Mouse (Mus musculus) liver, embryonic 14.5 days (tissue): ENCODE measurements around the gene Slc23a4. TPM values are rescaled to one million over a fixed set of nuclear protein-coding genes. Genes with fewer than 3 reads are reported as not detected.

Source experiments
- ATAC-seq: fragments of 200-750 bp; cut with Nextera tagmentation; 2 replicates; pipeline ENCODE4 v1.8.0; 2017; ENCODE audit warnings: moderate number of reproducible peaks, mild to moderate bottlenecking, moderate library complexity; ENCODE audit not compliant: insufficient read depth
- DNase-seq, 3 experiments: peaks; one replicate each; pipeline ENCODE4 v3.0.0-alpha.2; 2012 to 2013; ENCODE audit warnings: low read depth in 3 of 3, low spot score in 3 of 3
- H3K27ac ChIP-seq: fragments of 300-500 bp; sonication (generic); 2 replicates; pipeline ENCODE4 v1.5.1; 2014; ENCODE audit warnings: moderate library complexity, mild to moderate bottlenecking, control low read depth, inconsistent platforms
- H3K27me3 ChIP-seq: fragments of 300-500 bp; sonication (generic); 2 replicates; pipeline ENCODE4 v1.6.1; 2014; ENCODE audit warnings: mild to moderate bottlenecking, low read length, moderate library complexity; ENCODE audit not compliant: control insufficient read depth, insufficient read depth
- H3K36me3 ChIP-seq: fragments of 300-500 bp; sonication (generic); replicated peaks from 2 replicates; pipeline ENCODE4 v1.6.1; 2014; ENCODE audit warnings: low read depth; ENCODE audit not compliant: control insufficient read depth, insufficient read depth
- H3K4me1 ChIP-seq, 2 experiments: fragments of 200-500 bp in 1 of 2; fragments of 300-500 bp in 1 of 2; sonication (generic) in 1 of 2; replicated peaks; 2 replicates each; pipeline ENCODE4 v1.6.1; 2012 to 2014; ENCODE audit warnings: antibody characterized with exemption in 1 of 2, inconsistent platforms in 1 of 2, low read length in 1 of 2; ENCODE audit not compliant: control insufficient read depth in 2 of 2, insufficient read depth in 2 of 2
- H3K4me2 ChIP-seq: fragments of 300-500 bp; sonication (generic); 2 replicates; pipeline ENCODE4 v1.6.1; 2014; ENCODE audit warnings: low read depth, mild to moderate bottlenecking, control low read depth, moderate library complexity
- H3K4me3 ChIP-seq, 2 experiments: fragments of 200-500 bp in 1 of 2; fragments of 300-500 bp in 1 of 2; sonication (generic) in 1 of 2; 2 replicates each; pipeline ENCODE4 v1.5.1; 2012 to 2014; ENCODE audit warnings: low read depth in 2 of 2, low read length in 2 of 2, mild to moderate bottlenecking in 2 of 2, control low read depth in 1 of 2, inconsistent platforms in 1 of 2, moderate library complexity in 1 of 2; ENCODE audit not compliant: insufficient read depth in 1 of 2
- H3K9ac ChIP-seq: fragments of 300-500 bp; sonication (generic); replicated peaks from 2 replicates; pipeline ENCODE4 v1.6.1; 2014; ENCODE audit warnings: mild to moderate bottlenecking, control low read depth, moderate library complexity
- H3K9me3 ChIP-seq: fragments of 300-500 bp; sonication (generic); 2 replicates; pipeline ENCODE4 v1.6.1; 2016; ENCODE audit warnings: low read length, mixed read lengths; ENCODE audit not compliant: control insufficient read depth
- CTCF ChIP-seq: IDR thresholded peaks from 2 replicates; pipeline ENCODE4 v1.5.1; 2016; ENCODE audit warnings: antibody characterized with exemption, low read depth, control low read depth
- EP300 ChIP-seq: IDR thresholded peaks from 2 replicates; pipeline ENCODE4 v1.6.1; 2016; ENCODE audit warnings: antibody characterized with exemption, low read depth
- WGBS: fragments of 180-500 bp; shearing (Covaris S2); extraction: QIAGEN DNeasy Blood & Tissue Kit; methylation state at CpG from one replicate; pipeline ENCODE4 v1.1.7; 2014; ENCODE audit not compliant: insufficient replicate concordance; 5-methylcytosine and 5-hydroxymethylcytosine counted together
- polyA plus RNA-seq, 2 experiments: library from polyadenylated mRNA; depleted of rRNA in 1 of 2; stranded (reverse) in 1 of 2; unstranded in 1 of 2; fragments of >200 nt; fragmentation: Nextera tagmentation in 1 of 2; extraction: Ambion mirVana in 1 of 2; gene quantifications; 2 replicates each; pipeline versions ENCODE4 v1.2.1 to v1.2.3; 2012 to 2014

Slc23a4 gene
- polyA plus RNA-seq, 2 experiments, result 0.06 to 0.17 TPM

DNA sequence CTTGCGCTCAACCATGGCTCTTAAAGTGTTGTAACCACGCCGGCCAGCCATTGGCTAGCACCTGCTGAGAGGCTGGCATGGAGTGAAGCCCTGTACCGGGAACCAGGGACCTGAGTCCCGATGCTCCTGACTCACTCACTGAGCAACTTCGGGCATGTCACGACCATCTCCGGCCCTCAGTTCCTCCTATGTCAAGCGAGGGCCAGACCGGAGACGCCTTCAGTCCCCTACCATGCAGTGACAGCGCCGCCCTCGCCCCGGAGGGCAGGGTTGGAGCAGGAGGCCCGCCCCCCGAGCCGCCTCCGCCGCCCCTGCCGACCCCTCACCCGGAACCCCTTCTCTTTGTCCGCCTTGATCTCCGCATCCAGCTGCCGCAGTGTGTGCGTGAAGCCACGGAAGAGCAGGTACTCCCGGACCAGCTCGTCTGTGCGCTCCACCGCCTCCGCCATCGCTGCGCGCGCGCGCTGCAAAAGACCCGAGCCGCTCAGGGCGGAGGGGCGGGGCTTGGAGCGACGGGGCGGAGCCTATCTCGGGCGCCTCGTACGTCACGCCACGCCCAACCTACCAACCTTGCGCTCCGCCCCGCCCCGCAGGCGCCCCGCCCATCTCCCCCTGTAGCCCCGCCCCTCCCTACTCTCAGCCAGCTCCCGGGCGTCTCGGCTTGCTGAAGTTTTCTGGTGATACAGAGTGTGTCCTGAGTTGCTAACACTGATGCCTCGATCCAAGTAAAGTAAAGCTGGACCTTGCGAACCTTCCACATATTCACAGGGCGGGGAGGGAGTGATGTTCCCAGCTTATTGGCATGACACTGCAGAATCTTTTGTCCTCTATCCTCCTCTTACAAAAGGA lies 77.6 kb downstream of the Slc23a4 start, which contains the start of gene Wdr91:
Wdr91 (minus strand) TSS at position 506 of the 849 bp plus-strand sequence.
- Histone ChIP-seq H3K27me3 (no peaks in the 10 kb centered on the region), H3K36me3 (peaks cover 33% of the 10 kb centered on the region), H3K4me2 (peak within 1 kb of the TSS; percentile 87), H3K27ac (peak within 1 kb of the TSS; percentile 85), H3K9me3 (no peaks in the 10 kb centered on the region), H3K4me3 (peak within 1 kb of the TSS; percentile 74 to 95), H3K4me1 (peaks cover 46 to 53% of the 10 kb centered on the region in 2 experiments), H3K9ac (peak within 1 kb of the TSS; percentile 79)
- ATAC-seq, result peak; percentile 76
- WGBS, result under 1% methylated on average over 62 of the region's 64 CpGs
- TF ChIP-seq EP300 (no peak), CTCF (peak; percentile 44; the same call in 1 of the 2 replicates)
- DNase-seq, result peak; percentile 74 to 83 (median 81)

DNA sequence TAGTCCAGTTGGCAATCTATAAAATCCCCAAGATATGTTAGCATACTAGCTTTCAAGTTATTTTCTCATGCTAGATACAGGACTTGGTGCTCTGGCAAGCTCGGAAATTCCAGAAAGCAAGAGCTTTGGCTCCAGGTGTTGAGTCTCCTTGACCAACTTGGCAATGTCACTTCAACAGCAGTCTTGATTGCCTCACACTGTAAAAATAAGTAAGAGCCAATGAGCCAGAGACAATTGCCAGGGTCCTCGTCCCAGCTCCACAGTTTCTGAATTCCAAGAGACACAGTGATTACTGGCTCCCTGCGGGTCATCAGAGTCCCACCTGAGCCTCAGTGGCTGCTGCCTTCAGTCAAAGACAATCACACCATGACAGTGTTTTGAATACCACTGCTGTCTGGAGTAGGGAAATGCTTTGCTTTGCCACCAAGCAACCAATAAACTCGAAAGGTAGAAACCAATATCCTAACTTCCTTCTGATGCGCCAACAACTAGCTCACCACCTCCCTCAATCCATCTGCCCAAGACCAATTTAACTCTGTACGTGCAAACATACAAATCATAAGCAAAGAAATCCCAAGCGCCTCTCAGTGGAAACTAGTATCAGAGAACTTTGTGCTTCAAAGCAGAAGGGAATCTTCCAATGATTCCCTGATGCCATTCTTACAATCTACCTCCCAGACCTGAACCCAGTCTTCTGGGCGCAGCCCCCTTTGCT lies 78.4 kb downstream of the Slc23a4 start:
- peak overlapping the region; percentile 62 for H3K27ac ChIP-seq
- peaks cover 41% of the 10 kb centered on the region for H3K36me3 ChIP-seq
- peaks cover 46 to 53% of the 10 kb centered on the region in 2 experiments for H3K4me1 ChIP-seq
- no peak for DNase-seq
- H3K27me3 ChIP-seq, result no peaks in the 10 kb centered on the region
- H3K4me2 ChIP-seq, result peak overlapping the region; percentile 87
- peak overlapping the region; percentile 79 for H3K9ac ChIP-seq
- TF ChIP-seq EP300 (no peak), CTCF (no peak)
- H3K9me3 ChIP-seq, result no peaks in the 10 kb centered on the region
- peak overlapping the region; percentile 74 to 95 for H3K4me3 ChIP-seq
- ATAC-seq, result no peak
- WGBS, result 40% methylated on average over 8 of the region's 8 CpGs

DNA sequence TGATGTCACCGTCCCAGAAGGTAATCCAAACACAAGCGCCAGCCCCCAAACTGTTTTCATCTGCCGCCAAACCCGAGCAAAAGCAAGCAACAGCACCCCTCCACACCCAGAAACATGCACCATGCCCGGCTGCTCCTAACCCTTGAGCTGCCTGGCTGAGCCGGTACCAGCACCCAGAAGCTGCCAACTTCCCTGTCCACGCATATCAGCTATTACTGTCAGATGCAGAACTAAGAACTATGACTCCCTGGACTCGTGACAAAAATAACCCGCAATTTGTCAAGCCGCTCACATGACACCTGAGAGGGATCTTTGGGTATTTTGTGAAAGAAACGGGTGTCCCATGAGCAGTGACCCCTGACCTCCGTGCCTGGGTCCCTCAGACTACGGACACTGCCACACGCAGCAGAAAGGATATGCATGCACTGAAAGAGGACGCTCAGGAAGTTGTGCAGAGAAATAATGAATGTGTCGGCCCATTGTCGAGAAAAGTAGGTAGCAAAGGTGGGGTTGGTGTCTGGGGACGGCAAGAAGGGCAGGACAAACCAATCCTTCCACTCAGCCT lies 80.4 kb downstream of the Slc23a4 start:
- H3K27me3 ChIP-seq, result no peaks in the 10 kb centered on the region
- ATAC-seq (peak; percentile 40), DNase-seq (no peak)
- peak overlapping the region; percentile 62 for H3K9ac ChIP-seq
- peak overlapping the region; percentile 87 for H3K4me2 ChIP-seq
- H3K9me3 ChIP-seq, result no peaks in the 10 kb centered on the region
- H3K27ac ChIP-seq, result peak overlapping the region; percentile 98
- H3K4me3 ChIP-seq, result peak overlapping the region; percentile 31 to 36
- H3K4me1 ChIP-seq, result peaks cover 47 to 52% of the 10 kb centered on the region in 2 experiments
- WGBS, result 61% methylated on average over 18 of the region's 18 CpGs
- TF ChIP-seq CTCF (0 out of 2 replicates have a peak, but pooled peaks have one; percentile 3), EP300 (no peak; the same call in 1 of the 2 replicates)
- H3K36me3 ChIP-seq, result peaks cover 61% of the 10 kb centered on the region

DNA sequence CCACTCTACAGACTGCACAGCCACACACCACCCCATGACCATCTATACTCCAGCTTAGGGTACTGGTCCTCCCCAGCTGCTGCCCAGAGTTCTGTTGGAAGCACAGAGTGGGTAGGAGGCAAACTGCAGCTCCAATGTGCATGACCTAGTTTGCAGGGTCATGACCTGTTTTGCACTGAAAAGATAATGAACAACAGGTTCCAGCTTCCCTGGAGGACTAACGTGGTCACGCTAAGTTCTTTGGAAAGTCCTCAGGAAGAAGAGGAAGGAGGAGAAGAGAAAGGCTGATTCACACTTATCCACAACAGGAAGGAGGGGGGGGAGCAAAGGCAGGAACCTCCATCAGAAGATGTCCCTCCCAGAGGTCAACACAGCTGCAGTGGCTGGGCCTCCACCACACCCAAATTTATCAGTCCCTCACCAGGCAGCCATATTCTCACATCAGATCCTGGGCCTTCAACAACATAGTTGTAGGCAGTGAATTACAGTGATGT lies 81.0 kb downstream of the Slc23a4 start:
- Histone ChIP-seq H3K4me3 (peak overlapping the region; percentile 26 to 36), H3K9ac (peak overlapping the region; percentile 62), H3K27me3 (no peaks in the 10 kb centered on the region), H3K9me3 (no peaks in the 10 kb centered on the region), H3K27ac (peak overlapping the region; percentile 98), H3K4me2 (peak overlapping the region; percentile 87), H3K4me1 (peaks cover 47 to 50% of the 10 kb centered on the region in 2 experiments), H3K36me3 (peaks cover 67% of the 10 kb centered on the region)
- DNase-seq, result peak; percentile 72 to 77 (median 74)
- TF ChIP-seq CTCF, result no peak
- TF ChIP-seq EP300, result peak; percentile 75
- 19% methylated on average over 2 of the region's 2 CpGs for WGBS
- ATAC-seq, result peak; percentile 80
